Mouse (Mus musculus): Measurements from ENCODE around the gene Trappc6a.

GRCm38 (mm10) chr7:19558965-19559364 is 50.8 kb downstream of the Trappc6a start:
- TF ChIP-seq CTCF (conservative IDR thresholded peaks at IDR 0.05; ENCODE audit: low read length): peak; percentile 65
- no peak for TF ChIP-seq NANOG (IDR thresholded peaks at IDR 0.05; ENCODE audit: borderline replicate concordance, low read length)
- TF ChIP-seq POU5F1 (IDR thresholded peaks at IDR 0.05; ENCODE audit: borderline replicate concordance, low read length): no peak

Data from E14TG2a.4 (cell line).